Mouse (Mus musculus): ENCODE results near the gene Ackr1.
A peak's percentile ranks its signal among the peaks of the same experiment; 100 is the strongest.

- TF ChIP-seq CTCF (IDR thresholded peaks at IDR 0.05; ENCODE audit: extremely low read depth, insufficient read depth, low read length) (peak; percentile 71), POLR2A (IDR thresholded peaks at IDR 0.05; ENCODE audit: extremely low read depth, insufficient read depth, low read length) (no peak)
These were observed 9.5 kb downstream of the Ackr1 start for GRCm38 (mm10) chr1:173323839-173324585.

All from cortical plate, adult 2 months (tissue).